Mouse (Mus musculus): ENCODE results near the gene Card19.

The Card19 gene

GRCm38 (mm10) chr13:49215504-49216219 lies at the start of gene Card19:
Gene Card19, minus strand, starts transcription at chr13:49216037.
- peak; percentile 99 for DNase-seq

GRCm38 (mm10) chr13:49260036-49260722 lies 44.3 kb upstream of the Card19 start:
- DNase-seq = no peak

GRCm38 (mm10) chr13:49257819-49258313 lies 42.0 kb upstream of the Card19 start:
- no peak for DNase-seq

- DNase-seq = no peak
Observed at GRCm38 (mm10) chr13:49252746-49253145, 36.9 kb upstream of the Card19 start.

GRCm38 (mm10) chr13:49252113-49252512 lies 36.3 kb upstream of the Card19 start:
- DNase-seq = no peak

GRCm38 (mm10) chr13:49250716-49251517 lies 35.1 kb upstream of the Card19 start:
- DNase-seq = no peak

GRCm38 (mm10) chr13:49249634-49250033 lies 33.8 kb upstream of the Card19 start:
- DNase-seq = peak; percentile 80

- DNase-seq = no peak
Observed at GRCm38 (mm10) chr13:49248923-49249322, 33.1 kb upstream of the Card19 start.

GRCm38 (mm10) chr13:49248467-49248862 lies 32.6 kb upstream of the Card19 start, which contains the start of gene Susd3:
Gene Susd3, minus strand, starts transcription at chr13:49248706.
- DNase-seq = no peak

- DNase-seq = peak; percentile 76
Observed at GRCm38 (mm10) chr13:49247740-49248466, 32.1 kb upstream of the Card19 start.

- no peak for DNase-seq
Observed at GRCm38 (mm10) chr13:49247232-49247739, 31.4 kb upstream of the Card19 start.

- no peak for DNase-seq
Observed at GRCm38 (mm10) chr13:49246626-49247025, 30.8 kb upstream of the Card19 start.

- DNase-seq = peak; percentile 33
Observed at GRCm38 (mm10) chr13:49246011-49246410, 30.2 kb upstream of the Card19 start.

GRCm38 (mm10) chr13:49245251-49245650 lies 29.4 kb upstream of the Card19 start:
- DNase-seq = peak; percentile 69

- DNase-seq = no peak
Observed at GRCm38 (mm10) chr13:49243492-49243891, 27.7 kb upstream of the Card19 start.

GRCm38 (mm10) chr13:49242321-49243065 lies 26.7 kb upstream of the Card19 start:
- DNase-seq = no peak

- DNase-seq = no peak
Observed at GRCm38 (mm10) chr13:49238737-49239136, 22.9 kb upstream of the Card19 start.

GRCm38 (mm10) chr13:49237617-49238016 lies 21.8 kb upstream of the Card19 start:
- DNase-seq = no peak

- DNase-seq = no peak
Observed at GRCm38 (mm10) chr13:49234711-49235110, 18.9 kb upstream of the Card19 start.

GRCm38 (mm10) chr13:49233792-49234572 lies 18.1 kb upstream of the Card19 start:
- DNase-seq = peak; percentile 73

GRCm38 (mm10) chr13:49225633-49226032 lies 9.8 kb upstream of the Card19 start:
- DNase-seq = no peak
